Mouse (Mus musculus): ENCODE measurements around the gene Adra1b.

GRCm38 (mm10) chr11:43848056-43848455 lies 53.0 kb downstream of the Adra1b start:
- TF ChIP-seq CTCF (IDR thresholded peaks at IDR 0.05; ENCODE audit: borderline replicate concordance, control insufficient read depth, extremely low read depth, insufficient read depth, low read length, poor library complexity), result no peak
- no peak for TF ChIP-seq POLR2A (IDR thresholded peaks at IDR 0.05; ENCODE audit: control insufficient read depth, extremely low read depth, insufficient read depth, low read length, poor library complexity)

All from thymus, adult 2 months (tissue).